Mouse (Mus musculus) liver, embryonic 11.5 days (tissue): Measurements from ENCODE around the gene Thoc6. TPM values are rescaled to one million over a fixed set of nuclear protein-coding genes. Genes with fewer than 3 reads are reported as not detected.
A peak's percentile ranks its signal among the peaks of the same experiment; 100 is the strongest.

ENCODE experiments used
- ATAC-seq: fragments of 200-750 bp; cut with Nextera tagmentation; replicated peaks from 2 replicates; pipeline ENCODE4 v1.8.0; 2017; ENCODE audit warnings: moderate number of reproducible peaks, mild to moderate bottlenecking, moderate TSS enrichment, moderate library complexity; ENCODE audit not compliant: low FRiP score
- DNase-seq: peaks from one replicate; pipeline ENCODE4 v3.0.0-alpha.2; 2017; ENCODE audit warnings: low spot score
- H3K27ac ChIP-seq: fragments of 300-500 bp; sonication (generic); 2 replicates; pipeline ENCODE4 v1.5.1; 2014; ENCODE audit warnings: mild to moderate bottlenecking, low read depth, low read length, control low read depth
- H3K27me3 ChIP-seq: fragments of 300-500 bp; sonication (generic); replicated peaks from 2 replicates; pipeline ENCODE4 v1.6.1; 2014; ENCODE audit warnings: low read length, mixed read lengths; ENCODE audit not compliant: control insufficient read depth, insufficient read depth
- H3K36me3 ChIP-seq: fragments of 300-500 bp; sonication (generic); 2 replicates; pipeline ENCODE4 v1.6.1; 2014; ENCODE audit warnings: mild to moderate bottlenecking, low read length, moderate library complexity, mixed read lengths; ENCODE audit not compliant: control insufficient read depth, insufficient read depth
- H3K4me1 ChIP-seq: fragments of 300-500 bp; sonication (generic); replicated peaks from 2 replicates; pipeline ENCODE4 v1.6.1; 2014; ENCODE audit warnings: low read length, mixed read lengths; ENCODE audit not compliant: control insufficient read depth, insufficient read depth
- H3K4me2 ChIP-seq: fragments of 300-500 bp; sonication (generic); 2 replicates; pipeline ENCODE4 v1.6.1; 2014; ENCODE audit warnings: mild to moderate bottlenecking, control low read depth, moderate library complexity
- H3K4me3 ChIP-seq: fragments of 300-500 bp; sonication (generic); 2 replicates; pipeline ENCODE4 v1.5.1; 2014; ENCODE audit warnings: low read depth, low read length, control low read depth
- H3K9ac ChIP-seq: fragments of 300-500 bp; sonication (generic); 2 replicates; pipeline ENCODE4 v1.6.1; 2014; ENCODE audit warnings: low read depth, low read length, control low read depth
- H3K9me3 ChIP-seq: fragments of 300-500 bp; sonication (generic); 2 replicates; pipeline ENCODE4 v1.6.1; 2016; ENCODE audit warnings: low read length, inconsistent platforms, mixed read lengths; ENCODE audit not compliant: control insufficient read depth
- WGBS: fragments of 180-500 bp; shearing (Covaris S2); extraction: QIAGEN DNeasy Blood & Tissue Kit; methylation state at CpG from one replicate; pipeline ENCODE4 v1.1.7; 2014; 5-methylcytosine and 5-hydroxymethylcytosine counted together
- polyA plus RNA-seq: library from polyadenylated mRNA; unstranded; fragments of >200 nt; fragmentation: Nextera tagmentation; extraction: Ambion mirVana; gene quantifications from 2 replicates; pipeline ENCODE4 v1.2.1, GENCODE M21; 2014

Gene Thoc6
- polyA plus RNA-seq, 1 experiment from 2014 or later = 48.9 TPM

GRCm38 (mm10) chr17:23674271-23674952, 730 bp upstream of the Thoc6 start:
- Histone ChIP-seq H3K4me3 (peak overlapping the region; percentile 71), H3K36me3 (peaks cover 2% of the 10 kb centered on the region; the same call in 1 of the 2 replicates), H3K9ac (peak overlapping the region; percentile 69), H3K27ac (peak overlapping the region; percentile 56; the same call in 1 of the 2 replicates), H3K4me2 (peak overlapping the region; percentile 85), H3K4me1 (peaks cover 28% of the 10 kb centered on the region), H3K27me3 (peaks cover 17% of the 10 kb centered on the region), H3K9me3 (no peaks in the 10 kb centered on the region)
- 30% methylated on average over 9 of the region's 9 CpGs for WGBS
- ATAC-seq (0 out of 2 replicates have a peak, but pooled peaks have one; percentile 1), DNase-seq (no peak)

GRCm38 (mm10) chr17:23672761-23673160, 921 bp downstream of the Thoc6 start:
- Histone ChIP-seq H3K9me3 (no peaks in the 10 kb centered on the region), H3K36me3 (peaks cover 5% of the 10 kb centered on the region), H3K27me3 (peaks cover 6% of the 10 kb centered on the region), H3K4me2 (peak overlapping the region; percentile 85), H3K4me1 (peaks cover 27% of the 10 kb centered on the region), H3K9ac (peak overlapping the region; percentile 69; the same call in 1 of the 2 replicates), H3K27ac (no peak overlapping the region), H3K4me3 (peak overlapping the region; percentile 71)
- 50% methylated on average over 3 of the region's 3 CpGs for WGBS
- DNase-seq (no peak), ATAC-seq (no peak)

GRCm38 (mm10) chr17:23671519-23671918, 2.2 kb downstream of the Thoc6 start:
- ATAC-seq (no peak), DNase-seq (no peak)
- no peaks in the 10 kb centered on the region for H3K9me3 ChIP-seq
- H3K4me1 ChIP-seq = peaks cover 22% of the 10 kb centered on the region
- H3K4me2 ChIP-seq = no peak overlapping the region
- H3K27ac ChIP-seq = no peak overlapping the region
- WGBS = 87% methylated on average over 3 of the region's 3 CpGs
- no peak overlapping the region for H3K4me3 ChIP-seq
- peaks cover 6% of the 10 kb centered on the region for H3K27me3 ChIP-seq
- peaks cover 5% of the 10 kb centered on the region for H3K36me3 ChIP-seq
- no peak overlapping the region for H3K9ac ChIP-seq

- Histone ChIP-seq H3K27ac (no peak overlapping the region), H3K9ac (no peak overlapping the region), H3K27me3 (peaks cover 5% of the 10 kb centered on the region), H3K36me3 (peaks cover 5% of the 10 kb centered on the region), H3K4me2 (no peak overlapping the region), H3K4me3 (no peak overlapping the region), H3K4me1 (peaks cover 15% of the 10 kb centered on the region), H3K9me3 (no peaks in the 10 kb centered on the region)
- DNase-seq (no peak), ATAC-seq (no peak)
- WGBS = 89% methylated on average over 7 of the region's 7 CpGs
Observed at GRCm38 (mm10) chr17:23670516-23671074, 3.1 kb downstream of the Thoc6 start.

- H3K9ac ChIP-seq = no peak overlapping the region
- no peak overlapping the region for H3K4me2 ChIP-seq
- peaks cover 5% of the 10 kb centered on the region for H3K36me3 ChIP-seq
- no peak overlapping the region for H3K27ac ChIP-seq
- H3K27me3 ChIP-seq = peaks cover 21% of the 10 kb centered on the region
- 0 out of 2 replicates have a peak, but pooled peaks have one; percentile 6 for ATAC-seq
- no peaks in the 10 kb centered on the region for H3K9me3 ChIP-seq
- H3K4me1 ChIP-seq = 0 out of 2 replicates have a peak, but pooled peaks cover 3% of the 10 kb centered on the region
- H3K4me3 ChIP-seq = no peak overlapping the region
- no peak for DNase-seq
- WGBS = 82% methylated on average over 14 of the region's 14 CpGs
Observed at GRCm38 (mm10) chr17:23665511-23665910, 8.2 kb downstream of the Thoc6 start.

- 18% methylated on average over 5 of the region's 5 CpGs for WGBS
Observed at GRCm38 (mm10) chr17:23664556-23665021, 9.1 kb downstream of the Thoc6 start.

GRCm38 (mm10) chr17:23661526-23661925, 12.2 kb downstream of the Thoc6 start:
- Histone ChIP-seq H3K36me3 (no peaks in the 10 kb centered on the region), H3K4me2 (no peak overlapping the region), H3K9me3 (no peaks in the 10 kb centered on the region), H3K27ac (no peak overlapping the region), H3K4me1 (0 out of 2 replicates have a peak, but pooled peaks cover 4% of the 10 kb centered on the region), H3K27me3 (peaks cover 33% of the 10 kb centered on the region), H3K4me3 (no peak overlapping the region), H3K9ac (no peak overlapping the region)
- DNase-seq (no peak), ATAC-seq (no peak)
- 2% methylated on average over 9 of the region's 9 CpGs for WGBS

More at GRCm38 (mm10) chr17:23664556-23665021, 9.1 kb downstream of the Thoc6 start:
- Histone ChIP-seq H3K27me3 (peaks cover 30% of the 10 kb centered on the region), H3K27ac (no peak overlapping the region), H3K9me3 (no peaks in the 10 kb centered on the region), H3K4me3 (no peak overlapping the region), H3K36me3 (peaks cover 3% of the 10 kb centered on the region), H3K4me1 (0 out of 2 replicates have a peak, but pooled peaks cover 4% of the 10 kb centered on the region), H3K9ac (no peak overlapping the region), H3K4me2 (no peak overlapping the region)
- DNase-seq (no peak), ATAC-seq (peak; percentile 14; the same call in 1 of the 2 replicates)

GRCm38 (mm10) chr17:23660876-23661200, 12.8 kb downstream of the Thoc6 start:
- Histone ChIP-seq H3K27ac (no peak overlapping the region), H3K4me2 (peak overlapping the region; percentile 47), H3K4me3 (peak overlapping the region; percentile 26; the same call in 1 of the 2 replicates), H3K4me1 (0 out of 2 replicates have a peak, but pooled peaks cover 4% of the 10 kb centered on the region), H3K27me3 (peaks cover 33% of the 10 kb centered on the region), H3K9ac (no peak overlapping the region), H3K9me3 (no peaks in the 10 kb centered on the region), H3K36me3 (no peaks in the 10 kb centered on the region)
- WGBS = 7% methylated on average over 14 of the region's 14 CpGs
- DNase-seq (no peak), ATAC-seq (no peak)
